Mouse (Mus musculus) megakaryocyte, embryonic 14.5 days (primary cell): ENCODE measurements around the gene Arih2. TPM values are rescaled to one million over a fixed set of nuclear protein-coding genes. Genes with fewer than 3 reads are reported as not detected.

Experiments used
- H3K27me3 ChIP-seq: replicated peaks from 2 replicates; pipeline ENCODE3; 2012; ENCODE audit warnings: inconsistent platforms
- H3K36me3 ChIP-seq: replicated peaks from 2 replicates; pipeline ENCODE3; 2012; ENCODE audit warnings: low read length, inconsistent platforms, mixed read lengths
- H3K4me1 ChIP-seq: 2 replicates; pipeline ENCODE4 v1.6.1; 2012; ENCODE audit warnings: inconsistent platforms
- H3K4me3 ChIP-seq: replicated peaks from 2 replicates; pipeline ENCODE3; 2012; ENCODE audit warnings: moderate library complexity, mild to moderate bottlenecking, inconsistent platforms
- H3K9me3 ChIP-seq: 2 replicates; pipeline ENCODE4 v1.6.1; 2012; ENCODE audit warnings: inconsistent platforms
- FLI1 ChIP-seq: IDR thresholded peaks from 2 replicates; pipeline ENCODE4 v1.6.1; 2012; ENCODE audit warnings: low read length, inconsistent platforms, mixed read lengths
- GATA1 ChIP-seq: IDR thresholded peaks from 3 replicates; pipeline ENCODE4 v1.6.1; 2012; ENCODE audit warnings: mixed read lengths, low read length, inconsistent platforms, borderline replicate concordance
- polyA plus RNA-seq: library from polyadenylated mRNA; stranded (reverse); fragments of >175 nt; gene quantifications from 2 replicates; pipeline ENCODE4 v1.2.3, GENCODE M21; 2012; ENCODE audit warnings: low replicate concordance; ENCODE audit not compliant: insufficient read depth

Arih2 gene
- 33.3 and 103 TPM in 2 replicates for polyA plus RNA-seq

DNA sequence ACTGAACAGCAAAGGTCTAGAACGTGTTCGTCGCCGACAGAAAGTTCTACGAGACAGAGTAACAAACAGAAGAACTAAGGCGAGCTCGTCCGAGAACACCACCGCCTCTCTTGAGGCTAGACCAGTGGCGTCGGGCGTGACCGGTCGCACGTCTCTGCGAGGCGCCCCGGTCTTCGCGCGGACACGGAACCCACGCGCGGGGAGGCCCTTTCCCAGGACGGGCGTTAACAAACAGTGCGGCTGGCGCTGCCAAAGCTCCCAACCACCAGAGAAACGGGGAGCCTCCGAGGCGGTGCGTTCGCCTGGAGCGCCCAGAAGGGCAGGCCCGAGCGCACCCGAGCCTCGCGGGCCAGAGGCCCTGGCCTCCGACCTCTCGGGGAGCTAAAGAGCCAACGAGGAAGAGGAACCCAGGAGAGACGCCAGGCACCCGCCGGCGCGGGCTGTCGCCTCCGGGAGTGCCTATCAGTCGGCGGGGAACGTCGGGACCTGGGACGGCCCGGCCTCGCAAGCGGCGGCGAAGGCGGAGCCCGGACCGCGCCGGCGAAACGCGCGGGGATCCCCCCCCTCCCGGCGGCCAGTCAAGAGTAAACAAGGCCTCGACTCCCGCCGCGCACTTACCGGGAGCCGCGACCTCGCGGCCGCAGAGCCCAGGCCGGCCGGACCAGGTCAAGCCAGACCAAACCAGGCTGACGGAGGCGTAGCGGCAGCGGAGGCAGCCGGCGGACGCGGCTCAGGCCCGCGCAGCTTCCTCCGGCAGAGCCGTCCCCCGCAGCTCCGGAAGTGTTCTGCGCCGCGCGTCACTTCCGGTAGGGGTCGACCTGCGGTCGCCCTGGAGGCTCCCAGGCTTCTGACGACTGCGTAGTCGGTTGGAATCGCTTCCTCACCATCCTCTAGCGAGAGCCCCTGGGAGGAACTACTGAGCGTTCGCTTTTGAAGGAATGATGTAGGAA is at the start of gene Arih2:
TSS of gene Arih2 (minus strand) at position 776 of the 950 bp plus-strand sequence.
- TF ChIP-seq GATA1 = no peak
- TF ChIP-seq FLI1 = peak; percentile 99

DNA sequence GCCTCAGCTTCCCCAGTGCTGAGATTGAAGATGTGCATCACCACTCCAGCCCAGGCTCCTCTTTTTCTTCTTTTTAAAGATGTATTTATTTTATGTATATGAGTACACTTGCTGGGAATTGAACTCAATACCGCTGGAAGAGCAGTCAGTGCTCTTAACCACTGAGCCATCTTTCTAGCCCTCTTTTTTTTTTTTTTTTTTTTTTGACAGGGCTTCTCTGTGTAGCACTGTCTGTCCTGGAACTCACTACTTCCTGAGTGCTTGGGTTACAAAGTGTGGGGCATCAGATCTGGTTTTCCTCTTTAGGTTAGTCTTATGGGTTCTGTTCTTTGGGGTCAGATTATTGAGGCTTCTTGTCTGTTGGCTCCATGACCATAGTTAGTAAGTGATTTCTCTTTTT is 45.3 kb upstream of the Arih2 start:
- Histone ChIP-seq H3K4me3 (no peak overlapping the region), H3K4me1 (peaks cover 48% of the 10 kb centered on the region), H3K36me3 (peaks cover 5% of the 10 kb centered on the region), H3K9me3 (no peaks in the 10 kb centered on the region), H3K27me3 (peaks cover 25% of the 10 kb centered on the region)
- TF ChIP-seq FLI1 (no peak), GATA1 (no peak)

More for the DNA sequence above, at the start of gene Arih2:
- H3K27me3 ChIP-seq = no peaks in the 10 kb centered on the region
- peaks cover 38% of the 10 kb centered on the region for H3K4me1 ChIP-seq
- H3K4me3 ChIP-seq = peak within 1 kb of the TSS; percentile 96
- H3K9me3 ChIP-seq = no peaks in the 10 kb centered on the region
- peaks cover 19% of the 10 kb centered on the region for H3K36me3 ChIP-seq

DNA sequence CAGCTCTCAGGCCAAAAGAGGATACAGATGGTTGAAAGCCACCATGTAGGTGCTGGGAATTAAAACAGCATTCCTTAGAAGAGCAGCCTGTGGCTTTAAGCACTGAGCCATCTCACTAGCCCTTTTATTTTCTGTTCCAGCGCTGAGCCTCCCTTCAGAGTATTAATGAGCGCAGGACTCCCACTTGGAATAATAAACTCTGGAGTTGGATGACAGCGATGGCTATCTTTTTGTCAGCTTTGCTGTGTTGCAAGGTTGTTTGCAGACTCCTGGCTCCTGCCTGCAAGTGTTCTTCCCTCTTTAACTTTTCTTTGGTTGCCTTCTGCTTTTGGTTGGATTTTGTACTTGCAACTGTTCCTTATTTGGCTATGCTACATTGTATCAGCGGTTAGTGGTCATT is 44.8 kb upstream of the Arih2 start:
- Histone ChIP-seq H3K4me3 (no peak overlapping the region), H3K27me3 (peaks cover 25% of the 10 kb centered on the region), H3K4me1 (peaks cover 54% of the 10 kb centered on the region), H3K36me3 (peaks cover 5% of the 10 kb centered on the region), H3K9me3 (no peaks in the 10 kb centered on the region)
- TF ChIP-seq GATA1 (no peak), FLI1 (no peak)

DNA sequence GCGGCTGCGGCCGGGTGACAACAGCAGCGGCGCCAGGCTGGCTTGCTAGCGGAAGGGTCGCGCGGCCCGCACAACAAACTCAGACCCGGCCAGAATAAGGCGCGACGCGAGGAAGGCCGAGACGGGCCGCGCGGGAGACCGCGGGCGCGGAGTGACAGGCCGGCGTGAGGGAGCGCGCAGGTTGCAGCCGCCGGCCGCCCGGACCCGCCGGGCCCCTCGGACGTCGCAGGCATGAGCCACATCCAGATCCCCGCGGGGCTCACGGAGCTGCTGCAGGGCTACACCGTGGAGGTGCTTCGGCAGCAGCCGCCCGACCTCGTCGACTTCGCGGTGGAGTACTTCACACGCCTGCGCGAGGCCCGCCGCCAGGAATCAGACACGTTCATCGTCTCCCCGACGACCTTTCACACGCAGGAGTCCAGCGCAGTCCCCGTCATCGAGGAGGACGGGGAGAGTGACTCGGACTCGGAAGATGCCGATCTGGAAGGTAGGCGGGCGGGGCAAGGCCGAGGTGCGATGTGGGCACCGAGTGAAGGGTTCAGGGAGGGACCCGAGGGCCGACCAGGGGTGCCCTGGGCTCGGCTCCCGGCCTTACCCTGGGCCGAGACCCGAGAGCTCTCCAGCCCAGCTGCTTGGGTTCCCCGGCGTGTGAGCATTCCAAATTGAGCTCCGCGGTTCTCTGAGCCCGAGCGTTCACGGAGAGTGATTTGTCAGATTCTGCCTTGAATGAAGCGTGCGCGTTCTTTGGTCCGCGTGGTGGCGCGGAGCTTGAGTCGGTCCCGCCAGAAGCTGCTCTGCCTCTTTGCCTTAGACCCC is 43.2 kb upstream of the Arih2 start:
- H3K36me3 ChIP-seq = no peaks in the 10 kb centered on the region
- peak overlapping the region; percentile 94 for H3K4me3 ChIP-seq
- H3K4me1 ChIP-seq = peaks cover 61% of the 10 kb centered on the region
- H3K27me3 ChIP-seq = peaks cover 25% of the 10 kb centered on the region
- H3K9me3 ChIP-seq = no peaks in the 10 kb centered on the region
- TF ChIP-seq GATA1 (no peak), FLI1 (no peak)

- Histone ChIP-seq H3K9me3 (no peaks in the 10 kb centered on the region), H3K36me3 (no peaks in the 10 kb centered on the region), H3K27me3 (peaks cover 25% of the 10 kb centered on the region), H3K4me3 (peak overlapping the region; percentile 94), H3K4me1 (peaks cover 67% of the 10 kb centered on the region)
- TF ChIP-seq GATA1 (no peak), FLI1 (no peak)
Measured at GRCm38 (mm10) chr9:108691846-108692225, 42.6 kb upstream of the Arih2 start.

DNA sequence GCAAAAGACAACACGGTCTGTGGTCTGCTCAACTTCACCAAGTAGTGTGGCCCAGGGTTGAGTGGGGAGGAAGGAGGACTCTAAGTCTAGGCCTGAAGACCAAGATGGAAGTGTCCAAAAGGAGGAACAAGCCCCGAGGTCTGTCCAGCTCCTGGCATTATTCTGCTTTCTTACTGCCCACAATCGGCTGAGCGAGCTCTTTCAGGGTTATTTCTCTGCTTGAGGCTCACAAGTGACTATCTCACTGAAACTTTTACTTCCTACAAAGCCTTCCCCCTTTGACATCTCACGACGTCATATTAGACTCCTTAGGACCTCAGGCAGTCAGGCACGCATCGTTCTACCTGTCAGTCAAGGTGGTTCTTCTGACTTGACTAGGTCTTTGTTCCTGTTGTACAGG is 42.2 kb upstream of the Arih2 start:
- Histone ChIP-seq H3K4me1 (peaks cover 72% of the 10 kb centered on the region), H3K4me3 (peak overlapping the region; percentile 94), H3K36me3 (no peaks in the 10 kb centered on the region), H3K9me3 (no peaks in the 10 kb centered on the region), H3K27me3 (peaks cover 25% of the 10 kb centered on the region)
- TF ChIP-seq FLI1 = no peak
- TF ChIP-seq GATA1 = no peak

GRCm38 (mm10) chr9:108690914-108691313 is 41.7 kb upstream of the Arih2 start:
- H3K4me1 ChIP-seq = peaks cover 76% of the 10 kb centered on the region
- H3K4me3 ChIP-seq = no peak overlapping the region
- no peaks in the 10 kb centered on the region for H3K36me3 ChIP-seq
- H3K27me3 ChIP-seq = peaks cover 25% of the 10 kb centered on the region
- no peak for TF ChIP-seq GATA1
- TF ChIP-seq FLI1 = no peak
- H3K9me3 ChIP-seq = no peaks in the 10 kb centered on the region

DNA sequence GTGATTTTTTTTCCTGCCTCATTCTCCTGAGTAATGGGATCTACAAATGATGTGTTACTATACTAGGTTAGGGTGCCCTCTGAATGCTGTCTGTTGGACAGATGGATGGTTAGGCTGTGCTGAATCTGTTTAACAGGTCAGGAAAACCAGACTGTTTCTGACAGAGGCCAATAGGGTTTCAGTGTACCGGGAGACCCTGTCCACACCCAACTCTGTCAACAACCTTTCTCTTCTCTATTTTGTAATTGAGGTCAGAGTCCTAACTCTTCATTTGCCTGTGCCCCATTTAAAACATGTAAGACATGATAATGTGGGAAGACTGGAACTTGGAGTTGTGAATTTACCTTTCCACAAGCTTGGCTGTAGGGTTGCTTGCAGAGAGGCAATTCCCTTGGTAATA is 40.8 kb upstream of the Arih2 start:
- no peak for TF ChIP-seq FLI1
- no peak for TF ChIP-seq GATA1
- Histone ChIP-seq H3K4me3 (no peak overlapping the region), H3K36me3 (peaks cover 3% of the 10 kb centered on the region), H3K4me1 (peaks cover 76% of the 10 kb centered on the region), H3K9me3 (no peaks in the 10 kb centered on the region), H3K27me3 (peaks cover 25% of the 10 kb centered on the region)

GRCm38 (mm10) chr9:108689106-108689505 is 39.9 kb upstream of the Arih2 start, which contains the start of gene Prkar2a:
TSS of gene Prkar2a (plus strand) at chr9:108689314.
- Histone ChIP-seq H3K4me3 (no peak within 1 kb of the TSS), H3K4me1 (peaks cover 68% of the 10 kb centered on the region), H3K27me3 (peaks cover 25% of the 10 kb centered on the region), H3K36me3 (peaks cover 12% of the 10 kb centered on the region), H3K9me3 (no peaks in the 10 kb centered on the region)
- TF ChIP-seq FLI1 (no peak), GATA1 (no peak)

DNA sequence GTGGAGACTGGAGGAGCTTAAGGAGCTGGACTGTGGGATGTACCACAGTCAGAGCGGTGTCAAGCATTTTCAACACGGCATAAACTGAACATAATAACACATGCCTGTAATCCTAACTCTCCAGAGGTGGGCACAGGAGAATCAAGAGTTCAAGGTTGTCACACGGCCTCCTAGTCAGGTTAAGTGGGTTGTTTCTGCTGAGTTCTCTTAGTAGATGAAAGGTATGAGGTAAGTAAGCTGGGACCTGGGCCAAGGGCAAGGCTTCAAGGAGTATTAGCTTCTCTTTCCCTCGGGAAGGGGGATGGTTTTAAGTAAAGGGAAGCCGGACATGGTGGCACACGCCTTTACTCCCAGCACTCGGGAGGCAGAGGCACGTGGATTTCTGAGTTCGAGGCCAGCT is 39.3 kb upstream of the Arih2 start:
- no peaks in the 10 kb centered on the region for H3K9me3 ChIP-seq
- H3K4me1 ChIP-seq = peaks cover 61% of the 10 kb centered on the region
- H3K4me3 ChIP-seq = no peak overlapping the region
- H3K36me3 ChIP-seq = peaks cover 19% of the 10 kb centered on the region
- peaks cover 25% of the 10 kb centered on the region for H3K27me3 ChIP-seq
- no peak for TF ChIP-seq GATA1
- TF ChIP-seq FLI1 = no peak
